Mouse (Mus musculus) hindlimb bud, embryonic 11.5 days (tissue): ENCODE measurements around the gene Col1a1.
A peak's percentile ranks its signal among the peaks of the same experiment; 100 is the strongest.

Experiments
- DNase-seq: peaks from one replicate; pipeline ENCODE4 v3.0.0-alpha.2; 2012; ENCODE audit warnings: low read depth, low spot score; ENCODE audit errors: extremely low spot score

The Col1a1 gene

DNA sequence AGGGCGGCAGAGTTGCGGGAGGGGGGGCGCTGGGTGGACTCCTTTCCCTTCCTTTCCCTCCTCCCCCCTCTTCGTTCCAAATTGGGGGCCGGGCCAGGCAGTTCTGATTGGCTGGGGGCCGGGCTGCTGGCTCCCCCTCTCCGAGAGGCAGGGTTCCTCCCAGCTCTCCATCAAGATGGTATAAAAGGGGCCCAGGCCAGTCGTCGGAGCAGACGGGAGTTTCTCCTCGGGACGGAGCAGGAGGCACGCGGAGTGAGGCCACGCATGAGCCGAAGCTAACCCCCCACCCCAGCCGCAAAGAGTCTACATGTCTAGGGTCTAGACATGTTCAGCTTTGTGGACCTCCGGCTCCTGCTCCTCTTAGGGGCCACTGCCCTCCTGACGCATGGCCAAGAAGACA, at the start of gene Col1a1:
TSS of gene Col1a1 (plus strand) at position 180 of the 400 bp plus-strand sequence.
- no peak for DNase-seq

DNA sequence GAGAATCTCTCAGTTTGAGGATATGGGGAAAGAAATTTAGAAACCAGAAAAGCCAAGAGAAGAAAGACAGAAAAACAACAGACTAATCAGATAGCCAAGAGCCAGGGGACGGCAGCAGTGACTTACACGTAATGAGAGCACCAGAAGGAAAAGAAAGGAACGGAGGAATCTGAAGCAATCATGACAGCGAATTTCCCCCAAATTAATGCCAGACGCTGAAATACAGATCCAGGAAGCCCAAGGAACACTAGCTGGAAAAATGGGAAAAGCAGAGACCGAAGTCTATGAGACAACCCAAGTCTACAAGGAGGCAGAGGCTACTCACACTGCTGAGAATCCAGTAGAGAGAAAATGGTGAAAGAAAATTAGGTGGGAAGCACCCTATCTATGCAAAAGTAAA, 44.9 kb upstream of the Col1a1 start:
- no peak for DNase-seq

DNA sequence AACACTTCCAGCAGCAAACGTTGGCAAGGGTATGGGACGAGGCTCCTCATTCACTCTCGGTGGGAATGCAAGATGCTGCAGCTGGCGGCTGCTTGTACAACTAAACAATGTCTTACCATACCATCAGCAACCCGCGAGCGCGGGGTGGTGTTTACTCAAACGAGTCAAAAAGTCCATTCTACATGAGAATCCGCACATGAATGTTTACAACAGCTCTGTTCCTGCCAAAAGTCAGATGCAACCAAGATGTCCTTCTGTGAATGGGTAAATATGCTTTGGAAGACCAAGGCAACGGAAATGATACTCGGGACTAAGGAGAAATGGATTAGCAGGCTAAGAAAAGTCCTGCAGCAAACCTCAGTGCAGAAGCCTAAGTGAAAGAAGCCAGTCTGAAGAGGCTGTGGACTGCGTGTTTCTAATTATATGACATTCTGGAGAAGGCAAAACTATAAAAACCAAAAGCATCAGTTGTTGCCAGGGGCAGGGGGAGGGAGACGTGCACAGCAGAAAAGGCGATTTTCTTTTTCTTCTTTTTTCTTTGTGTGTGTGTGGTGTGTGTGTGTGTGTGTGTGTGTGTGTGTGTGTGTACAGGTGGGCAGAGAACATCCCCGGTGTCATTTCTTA, 39.2 kb upstream of the Col1a1 start:
- no peak for DNase-seq

DNA sequence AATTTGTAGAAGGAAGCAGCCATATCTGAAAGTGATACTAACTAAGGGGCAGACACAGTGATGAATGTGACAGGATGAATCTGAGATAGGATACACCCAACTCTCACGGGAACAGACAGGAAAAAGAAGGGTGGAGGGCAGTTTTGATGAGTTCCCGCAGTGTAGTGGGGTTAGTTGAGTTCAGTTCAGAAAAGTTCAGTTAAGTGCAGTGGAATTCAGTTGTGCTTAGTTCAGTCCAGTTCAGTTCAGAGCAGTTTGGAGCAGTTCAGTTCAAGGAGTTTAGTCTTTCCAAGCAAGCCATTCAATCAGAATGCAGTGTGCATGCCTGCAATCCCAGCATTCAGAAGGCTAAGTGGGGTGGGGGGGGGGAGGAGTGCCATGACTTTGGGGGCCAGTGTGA, 34.8 kb upstream of the Col1a1 start:
- no peak for DNase-seq

DNA sequence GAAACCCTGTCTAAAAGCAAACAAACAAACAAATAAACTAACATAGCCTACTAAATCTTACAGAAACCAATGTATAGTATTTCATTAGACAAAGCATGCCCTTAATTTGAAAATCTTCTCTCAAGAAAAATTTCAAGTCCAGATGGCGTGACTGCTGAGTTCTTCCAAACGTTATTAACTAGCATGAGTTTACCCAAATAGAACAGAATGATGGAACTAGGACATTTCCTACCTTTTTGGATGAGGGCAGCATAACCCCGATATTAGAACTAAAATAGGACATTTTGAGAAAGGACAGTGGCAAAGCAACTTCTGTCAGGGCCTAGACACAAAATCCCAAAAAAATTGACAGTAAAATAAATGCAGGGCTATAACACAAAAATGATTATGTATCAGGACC, 31.7 kb upstream of the Col1a1 start:
- no peak for DNase-seq

DNA sequence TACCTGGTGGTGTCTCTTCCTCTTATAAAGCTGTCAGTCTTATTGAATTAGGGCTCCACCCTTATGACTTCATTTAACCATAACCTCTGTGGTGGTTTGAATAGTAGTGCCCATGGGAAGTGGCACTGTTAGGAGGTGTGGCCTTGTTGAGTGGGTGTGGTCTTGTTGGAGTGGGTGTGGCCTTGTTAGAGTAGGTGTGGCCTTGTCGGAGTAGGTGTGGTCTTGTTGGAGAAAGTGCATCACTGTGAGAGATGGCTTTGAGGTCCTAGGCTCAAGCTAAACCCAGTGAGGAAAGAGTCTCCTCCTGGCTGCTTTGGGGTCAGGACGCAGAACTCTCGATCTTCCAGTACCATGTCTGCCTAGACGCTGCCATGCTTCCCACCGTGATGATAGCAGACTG, 25.1 kb upstream of the Col1a1 start:
- no peak for DNase-seq

DNA sequence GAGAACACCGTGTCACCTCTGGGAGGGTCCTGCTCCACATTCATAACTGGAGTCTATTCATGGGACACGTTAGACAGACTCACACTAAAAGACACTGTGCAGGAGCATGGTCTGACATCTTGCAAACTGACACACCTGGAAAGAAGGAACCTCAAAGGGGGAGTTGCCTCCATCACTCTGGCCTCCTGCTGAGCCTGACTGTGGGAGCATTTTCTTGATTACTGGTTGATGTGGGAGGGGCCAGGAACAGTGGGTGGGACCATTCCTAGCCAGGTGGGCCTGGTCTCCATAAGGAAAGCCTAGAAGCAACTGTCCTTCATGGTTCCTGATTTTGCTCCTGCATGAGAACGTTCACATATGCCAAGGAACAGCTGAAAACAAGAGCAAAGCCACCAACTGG, 23.5 kb upstream of the Col1a1 start:
- no peak for DNase-seq

DNA sequence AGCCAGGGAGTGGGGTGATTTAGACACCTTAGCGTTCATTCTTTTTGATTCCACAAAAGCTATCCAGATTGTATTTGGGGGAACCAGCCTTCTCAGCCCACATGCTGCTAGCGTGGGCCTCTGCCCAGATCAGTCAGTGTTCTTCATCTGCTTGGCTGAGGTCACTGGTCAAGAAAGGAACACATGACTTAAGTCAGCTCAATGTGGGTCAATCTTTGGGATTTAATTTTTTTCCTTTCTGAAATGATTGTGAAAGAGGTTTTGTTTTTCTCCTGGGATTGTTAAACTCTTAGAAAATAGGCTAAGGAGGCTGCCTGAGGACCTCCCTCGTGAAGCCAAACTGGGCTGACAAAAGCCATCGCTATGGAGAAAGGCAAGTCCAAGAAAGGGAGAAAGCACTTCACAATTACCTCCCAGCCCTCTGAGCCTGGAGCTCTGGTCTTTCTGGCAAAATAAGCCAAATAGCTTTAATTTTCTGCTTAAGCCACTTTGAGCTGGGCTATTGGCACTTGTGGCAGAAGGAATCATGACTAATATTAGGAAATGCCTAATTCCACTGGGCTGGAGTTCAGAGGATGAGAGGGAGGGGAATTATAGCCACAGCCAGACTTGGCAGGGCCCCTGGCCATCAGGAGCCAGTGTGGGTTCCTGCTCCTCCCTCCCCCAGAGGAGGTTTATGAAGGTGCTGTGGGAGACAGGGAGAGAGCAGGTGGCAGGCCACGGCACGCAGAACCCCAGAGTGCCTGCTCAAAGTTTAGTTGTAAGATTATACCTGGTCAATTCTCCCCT, 22.5 kb upstream of the Col1a1 start:
- DNase-seq = no peak

DNA sequence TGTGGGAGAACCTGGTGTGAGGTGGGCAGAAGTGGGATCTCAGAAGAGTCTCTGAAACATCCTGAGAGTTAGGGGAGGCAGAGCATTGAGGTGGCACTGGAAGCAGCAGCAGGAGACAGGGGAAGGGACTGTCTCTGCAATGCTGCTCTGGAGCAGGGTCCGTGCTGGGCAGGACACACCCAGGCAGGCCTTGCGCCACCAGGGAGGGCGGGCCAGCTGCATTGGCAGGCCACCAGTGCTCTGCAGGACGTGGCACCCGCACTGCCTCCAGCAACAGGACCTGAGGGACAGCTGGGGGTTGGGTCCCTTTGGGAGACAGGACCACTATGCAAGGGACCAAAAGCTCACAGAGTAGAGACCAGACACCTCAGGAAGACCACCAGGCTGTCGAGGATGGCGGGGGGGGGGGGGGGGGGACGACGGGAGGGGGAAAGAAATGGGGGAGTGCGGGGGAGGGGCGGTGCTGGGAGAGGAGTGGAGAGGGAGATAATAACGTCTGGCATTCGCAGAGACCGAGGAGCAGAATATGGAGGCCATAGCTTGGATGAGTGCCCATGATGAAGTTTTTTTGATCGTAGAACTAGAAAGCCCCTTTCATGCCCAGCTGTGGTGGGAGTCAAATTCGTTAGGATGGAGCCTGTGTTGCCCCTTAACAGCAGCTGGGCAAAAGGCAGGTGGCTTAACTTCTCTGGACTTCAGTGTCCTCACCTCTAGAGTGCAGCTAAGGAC, 20.2 kb upstream of the Col1a1 start:
- no peak for DNase-seq

DNA sequence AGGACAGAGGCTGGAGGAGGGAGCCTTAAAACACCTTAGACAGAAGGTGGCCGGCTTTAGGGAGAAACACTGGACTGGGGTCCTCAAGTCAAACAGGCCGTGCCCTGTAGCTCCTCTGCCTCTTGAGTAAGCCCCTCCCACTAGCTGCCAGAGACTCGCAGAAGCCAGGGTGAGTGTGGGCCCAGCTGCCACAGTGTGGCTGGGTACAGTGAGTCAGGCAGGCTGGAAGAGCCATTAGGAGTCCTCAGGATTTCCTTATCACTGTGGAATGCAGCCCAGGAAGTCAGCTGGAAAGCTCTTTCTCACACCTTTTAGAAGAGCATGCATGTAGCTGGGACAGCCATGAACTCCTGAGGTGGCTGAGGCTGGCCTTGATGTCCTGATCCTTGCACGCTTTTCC, 19.5 kb upstream of the Col1a1 start:
- no peak for DNase-seq

DNA sequence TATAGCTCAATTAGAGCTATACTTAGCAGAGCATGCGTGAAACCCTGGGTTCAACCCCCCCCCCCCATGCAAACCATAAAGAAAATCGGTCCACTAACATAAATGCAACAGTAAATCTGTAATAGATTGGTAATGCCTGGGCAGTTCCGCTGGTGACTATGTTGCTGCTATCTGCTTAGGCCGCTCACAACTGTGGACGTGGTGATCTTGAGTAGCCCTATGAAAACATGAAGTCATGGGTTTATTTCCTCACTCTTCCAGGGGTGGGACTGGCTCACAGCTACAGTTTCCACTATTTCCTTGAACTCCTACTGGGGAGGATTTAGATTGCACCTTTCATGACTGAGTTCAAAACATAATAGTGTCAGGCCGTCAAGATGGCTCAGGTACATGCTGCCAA, 18.3 kb upstream of the Col1a1 start:
- DNase-seq = no peak

DNA sequence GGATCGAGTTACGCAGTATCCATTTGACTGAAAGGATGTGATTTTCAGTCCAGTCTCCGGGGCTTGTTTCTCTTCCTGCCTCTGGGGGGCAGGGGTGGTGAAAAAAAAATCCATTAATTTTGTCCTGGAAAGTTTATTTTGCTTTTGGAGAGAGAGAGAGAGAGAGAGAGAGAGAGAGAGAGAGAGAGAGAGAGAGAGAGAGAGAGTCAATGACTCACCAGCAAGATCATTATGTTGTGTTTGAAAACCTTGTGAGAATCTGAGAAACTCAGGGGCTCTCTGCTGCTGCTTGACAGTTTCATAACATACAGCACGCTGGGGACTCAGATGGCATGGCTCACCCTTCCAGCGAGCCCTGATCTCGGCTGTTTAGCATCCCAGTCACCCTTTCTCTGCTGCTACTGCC, 15.0 kb upstream of the Col1a1 start:
- DNase-seq = no peak

DNA sequence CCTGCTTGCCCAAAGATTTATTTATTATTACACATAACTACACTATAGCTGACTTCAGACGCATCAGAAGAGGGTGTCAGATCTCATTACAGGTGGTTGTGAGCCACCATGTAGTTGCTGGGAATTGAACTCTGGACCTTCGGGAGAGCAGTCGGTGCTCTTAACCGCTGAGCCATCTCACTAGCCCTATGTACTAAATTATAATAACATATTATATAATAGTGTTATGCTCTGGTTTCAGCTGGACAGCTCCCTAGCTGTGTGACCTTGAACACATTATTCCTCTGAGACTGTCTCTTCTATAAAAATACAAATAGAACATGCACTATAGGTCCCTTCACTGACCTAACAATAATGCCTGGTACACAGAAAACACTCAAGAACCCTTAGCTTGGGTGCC, 11.0 kb upstream of the Col1a1 start:
- no peak for DNase-seq

DNA sequence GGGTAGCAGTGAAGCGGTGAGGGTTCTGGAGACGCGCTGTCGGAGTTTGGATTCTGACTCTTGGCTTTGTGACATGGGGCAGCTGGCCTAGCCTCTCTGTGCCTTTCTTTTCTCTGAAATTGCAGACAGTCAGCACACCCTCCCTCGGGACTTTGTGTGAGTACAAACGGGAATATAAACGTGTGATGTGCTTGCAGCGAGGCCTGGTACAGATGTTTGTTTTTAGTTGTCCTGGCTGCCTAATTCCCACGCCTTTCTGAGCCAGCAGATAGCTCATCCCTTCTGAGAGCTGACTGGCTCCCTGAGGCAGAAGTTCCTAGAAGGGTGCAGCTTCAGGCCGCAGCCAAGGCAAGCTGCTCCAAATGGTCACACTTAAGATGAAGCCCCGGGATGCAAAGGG, 9.6 kb upstream of the Col1a1 start:
- DNase-seq = no peak

DNA sequence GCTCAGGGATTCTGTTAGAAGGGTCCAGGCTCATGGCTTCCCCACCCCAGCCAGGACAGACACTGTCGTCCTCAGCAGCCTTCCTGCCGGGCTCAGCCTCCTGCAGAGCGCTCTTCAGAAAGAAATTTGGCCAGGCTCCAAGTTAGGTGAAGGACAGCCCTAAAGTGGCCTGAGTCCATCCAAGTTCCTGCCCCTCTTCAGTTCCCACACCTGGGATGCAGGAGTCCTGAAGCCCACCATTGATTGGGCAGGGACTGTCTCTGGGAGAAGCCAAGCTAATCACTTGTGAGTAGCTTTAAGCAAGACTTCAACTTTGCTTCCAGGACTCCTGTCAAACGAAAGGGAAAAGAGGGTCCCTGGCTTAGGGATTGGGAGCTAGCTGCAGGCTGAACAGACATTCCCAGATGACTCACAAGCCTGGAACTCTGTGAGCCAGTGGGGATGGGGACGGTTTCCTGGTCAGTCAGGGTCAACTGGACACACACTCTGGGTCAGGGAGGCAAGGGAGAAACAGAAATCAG, 8.2 kb upstream of the Col1a1 start:
- no peak for DNase-seq

DNA sequence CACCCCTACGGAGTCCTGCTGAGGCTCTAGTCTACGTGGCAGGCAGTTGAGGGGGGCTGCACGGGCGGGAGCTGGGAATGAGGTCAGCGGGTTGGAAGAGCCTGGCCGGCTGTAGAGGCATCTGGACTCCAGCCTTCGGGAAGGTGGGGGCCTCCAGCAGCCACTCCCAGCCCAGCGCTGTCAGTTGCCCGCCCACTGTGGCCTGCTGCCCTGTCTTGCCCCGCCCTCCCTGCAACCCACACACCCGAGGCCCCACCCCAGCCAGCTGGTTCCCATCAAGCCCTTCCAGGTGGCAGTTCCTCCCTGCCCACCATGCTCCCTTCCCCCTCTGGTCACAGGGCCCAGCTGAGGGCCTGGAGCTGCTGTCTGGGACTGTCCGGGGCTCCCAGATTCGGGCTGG, 7.2 kb upstream of the Col1a1 start:
- DNase-seq = peak; percentile 69

DNA sequence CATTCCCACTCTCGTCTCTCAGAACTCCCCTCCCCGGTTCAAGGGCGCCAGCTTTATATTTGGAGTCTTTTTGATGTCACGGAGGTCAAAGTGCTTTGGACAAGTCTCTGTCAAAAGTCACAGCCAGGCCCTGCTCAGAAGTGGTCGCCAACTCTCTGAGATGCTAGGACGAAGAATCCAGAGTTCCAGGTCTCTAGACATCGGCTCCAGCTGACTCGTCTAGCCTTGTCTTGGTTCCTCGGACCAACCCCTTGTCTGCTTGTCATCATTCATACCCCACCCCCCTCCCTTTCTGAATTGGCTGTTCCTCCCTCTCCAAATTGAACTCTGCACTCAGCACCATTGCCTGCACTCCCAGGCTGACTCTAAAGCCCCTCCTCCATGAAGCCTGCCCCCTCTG, 6.4 kb upstream of the Col1a1 start:
- no peak for DNase-seq

DNA sequence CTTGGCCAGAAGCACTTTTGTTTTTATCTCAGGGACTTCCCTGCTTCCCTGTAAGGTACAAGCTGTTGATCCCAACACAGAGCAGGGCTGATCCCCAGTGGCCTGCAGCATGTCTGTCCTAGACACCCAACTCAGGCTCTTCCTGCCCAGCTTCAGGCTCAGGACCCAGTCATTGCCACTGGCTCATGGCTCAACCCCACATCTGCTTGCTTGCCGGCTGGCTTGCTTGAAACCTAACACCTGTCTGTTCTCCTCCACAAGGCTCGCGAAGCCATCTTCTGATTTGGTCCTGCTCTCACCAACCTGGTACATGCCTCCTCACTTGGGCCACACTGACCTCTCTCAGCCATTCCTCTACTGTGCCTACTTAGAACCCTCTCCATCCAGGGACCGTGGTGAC, 5.9 kb upstream of the Col1a1 start:
- no peak for DNase-seq

DNA sequence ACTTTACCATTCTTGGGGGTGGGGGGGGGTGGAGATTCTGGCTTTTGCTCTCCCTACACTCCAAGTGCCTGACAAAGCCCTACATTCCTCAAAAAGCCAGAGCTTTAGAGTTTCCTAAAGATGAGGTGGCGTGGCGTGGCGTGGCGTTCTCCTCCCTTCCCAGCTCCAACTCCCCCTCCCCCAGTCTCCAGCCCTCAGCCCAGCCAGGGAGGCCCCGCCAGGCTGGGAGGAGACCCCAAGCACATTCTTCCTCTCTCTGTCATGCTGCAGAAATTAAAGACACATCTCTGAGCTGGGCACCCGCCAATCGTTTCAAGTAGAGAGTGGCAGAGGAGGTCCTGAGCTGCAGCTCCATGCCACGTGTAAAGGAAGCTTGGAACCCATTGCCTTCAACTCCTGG, 2.4 kb upstream of the Col1a1 start:
- no peak for DNase-seq

DNA sequence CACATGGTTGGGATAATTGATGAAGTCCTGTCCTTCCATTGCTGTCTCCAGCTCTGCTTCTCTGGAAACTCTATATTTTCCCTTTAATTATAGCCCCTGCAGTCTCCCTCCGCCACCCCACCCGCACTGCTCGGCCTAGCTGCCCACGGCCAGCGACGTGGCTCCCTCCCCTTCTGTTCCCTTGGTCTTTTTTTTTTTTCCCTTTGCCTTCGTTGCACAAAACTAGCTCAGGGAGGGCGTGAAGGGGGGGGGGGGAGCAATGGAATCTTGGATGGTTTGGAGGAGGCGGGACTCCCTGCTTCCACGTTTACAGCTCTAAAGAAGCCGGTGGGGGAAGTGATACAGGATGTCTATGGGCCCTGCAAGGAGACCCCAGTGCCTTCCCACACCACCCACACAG, 1.5 kb upstream of the Col1a1 start:
- DNase-seq = no peak

DNA sequence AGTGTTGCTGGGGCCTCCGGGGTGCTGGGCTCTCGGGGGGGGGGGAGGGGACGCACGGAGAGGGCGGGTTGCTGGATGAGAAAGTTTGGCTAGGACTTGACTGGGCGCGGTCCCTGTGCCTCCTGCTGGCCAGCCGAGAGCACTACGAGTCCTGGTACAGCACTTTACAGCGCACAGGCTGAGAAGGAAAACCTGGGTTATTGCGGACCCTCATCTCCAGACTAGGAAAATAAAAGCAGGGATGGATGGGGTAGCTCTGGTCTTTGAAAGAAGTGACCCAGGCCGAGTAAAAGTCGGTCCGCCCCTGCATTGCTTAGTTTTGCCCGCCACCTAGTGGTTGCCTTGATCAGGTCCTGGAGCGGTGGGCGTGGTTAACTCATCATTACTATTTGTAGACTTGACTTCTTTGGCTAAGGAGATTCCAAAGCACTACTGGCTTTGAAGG, 849 bp downstream of the Col1a1 start:
- DNase-seq = peak; percentile 91

DNA sequence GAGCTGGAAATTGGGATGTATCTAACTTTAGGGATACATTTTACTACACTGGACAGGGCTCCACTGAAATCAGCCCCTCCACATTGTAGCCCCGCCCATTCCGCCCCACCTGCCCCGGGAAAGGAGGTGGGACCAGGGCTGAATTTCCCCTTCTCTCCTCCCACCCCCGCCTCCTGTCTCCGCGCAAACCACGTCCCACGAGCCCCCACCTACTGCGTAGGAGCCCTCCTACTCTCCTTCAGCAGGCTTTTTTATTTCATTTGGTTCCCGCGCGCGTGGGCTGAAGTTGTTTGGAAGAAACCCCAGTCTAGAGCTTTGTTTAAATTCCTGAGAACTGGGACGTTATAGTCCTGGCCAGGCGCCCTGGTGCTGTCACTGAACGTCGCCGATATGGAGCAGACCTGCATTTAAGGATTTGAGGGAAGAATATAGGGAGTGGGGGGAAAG, 1.3 kb downstream of the Col1a1 start:
- no peak for DNase-seq
